Mouse (Mus musculus) intestine, postnatal 0 days (tissue): Measurements from ENCODE around the gene Lrrc74a. TPM values are rescaled to one million over a fixed set of nuclear protein-coding genes. Genes with fewer than 3 reads are reported as not detected.

Experiments used
- ATAC-seq: fragments of 200-750 bp; cut with Nextera tagmentation; 2 replicates; pipeline ENCODE4 v1.8.0; 2017; ENCODE audit warnings: mild to moderate bottlenecking, moderate TSS enrichment, moderate library complexity
- H3K27ac ChIP-seq: fragments of 300-500 bp; sonication (generic); 2 replicates; pipeline ENCODE4 v1.5.1; 2014; ENCODE audit warnings: mild to moderate bottlenecking, low read depth, low read length, moderate library complexity
- H3K27me3 ChIP-seq: fragments of 300-500 bp; sonication (generic); replicated peaks from 2 replicates; pipeline ENCODE4 v1.6.1; 2014; ENCODE audit warnings: low read length, mixed read lengths; ENCODE audit not compliant: control insufficient read depth, insufficient read depth
- H3K36me3 ChIP-seq: fragments of 300-500 bp; sonication (generic); 2 replicates; pipeline ENCODE4 v1.6.1; 2014; ENCODE audit warnings: mild to moderate bottlenecking, moderate library complexity; ENCODE audit not compliant: control insufficient read depth, insufficient read depth
- H3K4me1 ChIP-seq: fragments of 300-500 bp; sonication (generic); replicated peaks from 2 replicates; pipeline ENCODE4 v1.6.1; 2014; ENCODE audit warnings: antibody characterized with exemption, low read length, mixed read lengths; ENCODE audit not compliant: control insufficient read depth, insufficient read depth
- H3K4me2 ChIP-seq: fragments of 300-500 bp; sonication (generic); replicated peaks from 2 replicates; pipeline ENCODE4 v1.6.1; 2014; ENCODE audit warnings: low read depth, mild to moderate bottlenecking, moderate library complexity
- H3K4me3 ChIP-seq: fragments of 300-500 bp; sonication (generic); 2 replicates; pipeline ENCODE4 v1.5.1; 2014; ENCODE audit warnings: low read depth, low read length
- H3K9ac ChIP-seq: fragments of 300-500 bp; sonication (generic); 2 replicates; pipeline ENCODE4 v1.6.1; 2014; ENCODE audit warnings: mild to moderate bottlenecking, low read depth, low read length
- H3K9me3 ChIP-seq: fragments of 300-500 bp; sonication (generic); 2 replicates; pipeline ENCODE4 v1.6.1; 2016; ENCODE audit warnings: mixed run types; ENCODE audit not compliant: control insufficient read depth
- CTCF ChIP-seq: sonication (generic); IDR thresholded peaks from 2 replicates; pipeline ENCODE4 v1.5.1; 2016; ENCODE audit warnings: low read depth, mild to moderate bottlenecking, control low read depth, antibody characterized with exemption, moderate library complexity
- WGBS: fragments of 180-500 bp; shearing (Covaris S2); extraction: QIAGEN DNeasy Blood & Tissue Kit; methylation state at CpG from one replicate; pipeline ENCODE4 v1.1.7; 2014; 5-methylcytosine and 5-hydroxymethylcytosine counted together
- polyA plus RNA-seq: library from polyadenylated mRNA; unstranded; fragments of >200 nt; fragmentation: Nextera tagmentation; extraction: Ambion mirVana; gene quantifications from 2 replicates; pipeline ENCODE4 v1.2.1, GENCODE M21; 2015

Gene Lrrc74a
- polyA plus RNA-seq, 1 experiment from 2014 or later, result not detected

DNA sequence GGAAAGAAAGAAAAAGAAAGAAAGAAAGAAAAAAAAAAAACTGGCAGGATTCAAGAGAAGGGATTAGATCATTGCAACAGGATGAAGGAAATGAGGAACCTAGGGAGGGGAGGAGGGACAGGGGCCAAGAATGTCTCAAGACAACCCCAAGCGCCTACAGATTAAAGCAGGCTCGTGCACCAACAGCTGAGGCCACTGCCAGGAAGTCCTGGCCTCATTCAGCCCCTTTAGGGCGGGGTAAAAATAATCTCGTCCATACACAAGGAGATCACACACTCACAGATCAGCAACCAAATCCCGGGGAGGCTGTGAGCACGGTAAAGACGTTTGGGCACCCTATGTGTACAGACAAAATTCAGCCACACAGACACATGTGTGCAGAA lies 66.6 kb downstream of the Lrrc74a start:
- peak overlapping the region; percentile 22; the same call in 1 of the 2 replicates for H3K4me3 ChIP-seq
- H3K27me3 ChIP-seq, result no peaks in the 10 kb centered on the region
- peak overlapping the region; percentile 11; the same call in 1 of the 2 replicates for H3K9ac ChIP-seq
- no peaks in the 10 kb centered on the region for H3K36me3 ChIP-seq
- peak overlapping the region; percentile 78 for H3K27ac ChIP-seq
- ATAC-seq, result peak; percentile 39; the same call in 1 of the 2 replicates
- 9% methylated on average over 7 of the region's 7 CpGs for whole genome bisulfite sequencing
- no peaks in the 10 kb centered on the region for H3K9me3 ChIP-seq
- TF ChIP-seq CTCF, result no peak
- H3K4me1 ChIP-seq, result 0 out of 2 replicates have a peak, but pooled peaks cover 10% of the 10 kb centered on the region
- H3K4me2 ChIP-seq, result peak overlapping the region; percentile 51

DNA sequence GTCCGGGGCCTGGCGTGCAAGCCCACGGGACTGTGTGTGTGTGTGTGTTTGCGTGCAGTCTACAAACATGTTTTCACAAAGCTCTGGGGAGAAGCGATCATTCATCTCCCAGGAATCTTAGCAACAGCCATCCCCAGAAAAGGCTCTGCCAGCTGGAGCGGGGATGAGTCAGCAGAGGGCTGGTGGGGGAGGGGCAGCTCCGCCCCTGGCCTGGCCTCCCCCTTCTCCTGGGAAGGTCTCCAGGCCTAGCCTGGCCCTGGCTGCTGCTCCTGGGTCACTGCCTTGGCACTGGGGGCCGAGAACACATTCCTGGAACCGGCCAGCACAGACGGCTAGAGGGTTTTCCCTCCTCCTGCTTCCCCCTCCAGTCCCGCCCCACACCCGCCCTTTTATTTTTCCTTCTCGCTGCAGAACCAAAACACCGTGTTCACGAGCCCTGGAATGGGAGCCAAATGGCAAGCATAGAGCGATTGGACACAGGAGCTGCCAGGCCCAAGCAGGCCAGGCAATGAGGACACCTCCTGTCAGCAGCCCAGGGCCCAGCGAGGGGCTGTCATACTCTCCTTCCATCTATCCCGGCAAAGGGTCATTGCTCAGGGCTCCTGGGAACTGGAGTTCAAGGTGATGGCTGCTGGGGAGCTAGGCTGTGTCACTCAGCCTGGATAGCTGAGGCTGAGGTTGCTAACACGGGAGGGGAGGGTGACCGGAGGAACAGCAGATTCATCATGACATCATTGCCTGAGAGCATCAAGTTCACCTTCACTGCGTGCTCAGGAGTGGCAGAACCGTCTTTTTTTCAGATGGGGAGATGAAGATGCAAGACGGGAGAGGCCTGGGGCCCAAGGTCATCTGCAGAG lies 67.2 kb downstream of the Lrrc74a start:
- Histone ChIP-seq H3K9ac (no peak overlapping the region), H3K9me3 (no peaks in the 10 kb centered on the region), H3K36me3 (no peaks in the 10 kb centered on the region), H3K4me3 (peak overlapping the region; percentile 22; the same call in 1 of the 2 replicates), H3K4me2 (peak overlapping the region; percentile 51), H3K27ac (peak overlapping the region; percentile 78), H3K4me1 (0 out of 2 replicates have a peak, but pooled peaks cover 10% of the 10 kb centered on the region), H3K27me3 (no peaks in the 10 kb centered on the region)
- WGBS, result 4% methylated on average over 23 of the region's 23 CpGs
- no peak for TF ChIP-seq CTCF
- ATAC-seq, result peak; percentile 65

DNA sequence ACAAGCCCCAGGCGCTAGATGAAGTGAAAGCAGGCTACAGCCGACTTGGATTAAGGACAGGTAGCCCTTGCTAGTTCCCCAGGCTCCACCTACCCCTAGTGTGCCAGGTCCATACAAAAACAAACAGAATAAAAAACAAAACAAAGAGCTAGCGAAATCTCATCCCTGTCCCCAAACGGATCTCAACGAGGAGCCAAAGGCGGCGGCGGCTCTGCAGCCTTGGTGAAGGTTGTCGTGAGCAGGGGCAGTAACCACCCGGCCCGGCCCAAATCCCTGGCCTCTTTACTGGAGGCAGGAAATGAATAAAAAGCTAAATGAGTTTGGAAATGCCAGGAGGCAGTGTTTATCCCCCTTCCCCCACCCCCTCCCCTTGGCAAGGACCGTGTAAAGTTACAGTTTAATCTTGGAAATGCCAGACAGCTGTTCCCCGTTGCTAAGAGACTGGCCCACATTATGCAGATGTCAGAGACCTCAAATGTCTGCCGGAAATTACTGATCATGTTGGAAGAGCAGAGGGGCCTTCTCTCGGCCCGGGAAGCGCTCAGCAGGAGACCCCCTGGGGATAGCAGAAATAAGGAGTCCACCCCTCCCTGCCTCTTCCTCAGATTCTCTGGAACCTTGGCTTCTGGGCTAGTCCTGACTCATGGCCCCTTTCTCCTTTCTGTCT lies 68.0 kb downstream of the Lrrc74a start:
- no peak for ATAC-seq
- Histone ChIP-seq H3K27ac (peak overlapping the region; percentile 78), H3K4me3 (0 out of 2 replicates have a peak overlapping the region, but pooled peaks have one; percentile 1), H3K4me2 (peak overlapping the region; percentile 51), H3K27me3 (no peaks in the 10 kb centered on the region), H3K4me1 (0 out of 2 replicates have a peak, but pooled peaks cover 10% of the 10 kb centered on the region), H3K9me3 (no peaks in the 10 kb centered on the region), H3K9ac (no peak overlapping the region), H3K36me3 (no peaks in the 10 kb centered on the region)
- TF ChIP-seq CTCF, result no peak
- WGBS, result 6% methylated on average over 17 of the region's 17 CpGs

DNA sequence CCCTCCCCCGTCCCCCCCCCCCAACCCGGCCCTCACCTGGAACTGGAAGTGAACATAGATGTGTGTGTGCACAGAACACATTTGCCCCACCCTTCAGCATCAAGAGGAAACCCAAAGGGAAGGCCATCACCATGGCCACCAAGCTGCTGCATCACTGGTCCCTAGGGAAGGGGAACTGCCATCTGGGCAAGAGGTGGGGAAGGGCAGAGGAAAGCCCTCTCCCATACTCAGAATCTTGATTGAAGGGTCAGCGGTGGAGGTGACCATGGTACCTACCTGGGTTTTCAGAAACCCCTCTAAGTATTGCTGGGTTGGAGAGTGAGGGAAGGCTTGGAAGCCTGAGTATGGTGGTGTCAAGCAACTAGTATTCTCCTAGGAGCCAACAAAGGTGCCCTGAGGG lies 68.7 kb downstream of the Lrrc74a start:
- H3K27ac ChIP-seq, result 0 out of 2 replicates have a peak overlapping the region, but pooled peaks have one; percentile 62

DNA sequence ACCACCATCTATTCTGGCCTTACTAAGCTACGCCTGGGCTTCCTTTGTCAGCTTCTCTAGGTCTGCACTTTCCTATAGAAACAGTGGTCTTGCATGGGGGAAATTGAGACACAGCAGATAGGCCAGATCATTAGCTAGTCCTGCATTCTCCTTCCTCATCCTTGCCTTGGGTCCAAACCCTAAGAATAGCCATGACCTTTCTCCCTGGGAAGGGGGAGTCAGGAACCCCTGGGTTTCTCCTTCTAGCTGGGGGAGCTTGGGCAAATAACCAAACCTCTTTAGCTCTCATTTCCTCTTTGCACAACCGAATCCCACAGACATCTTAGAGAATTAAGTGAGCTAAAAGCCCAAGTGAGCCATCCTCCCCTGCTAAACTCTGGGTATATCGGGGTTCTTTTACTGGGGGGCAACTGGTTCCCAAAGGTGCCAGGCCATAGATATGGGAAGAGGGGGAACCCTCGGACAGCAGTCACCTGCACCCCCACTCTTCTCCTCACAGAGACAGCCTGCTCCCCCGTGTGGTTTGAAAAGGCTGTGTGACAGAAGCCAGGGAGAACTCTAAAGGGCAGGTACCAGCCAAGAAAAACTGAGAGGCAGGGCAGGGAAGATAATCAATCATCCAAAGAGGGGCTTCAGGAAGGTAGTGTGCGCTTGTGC lies 69.6 kb downstream of the Lrrc74a start:
- H3K9me3 ChIP-seq, result no peaks in the 10 kb centered on the region
- H3K27ac ChIP-seq, result no peak overlapping the region

More for the DNA sequence above, 68.7 kb downstream of the Lrrc74a start:
- no peak for ATAC-seq
- H3K9me3 ChIP-seq, result no peaks in the 10 kb centered on the region
- no peak for TF ChIP-seq CTCF
- 0 out of 2 replicates have a peak, but pooled peaks cover 10% of the 10 kb centered on the region for H3K4me1 ChIP-seq
- no peaks in the 10 kb centered on the region for H3K36me3 ChIP-seq
- WGBS, result 46% methylated on average over 3 of the region's 3 CpGs
- H3K27me3 ChIP-seq, result peaks cover 3% of the 10 kb centered on the region; the same call in 1 of the 2 replicates
- H3K9ac ChIP-seq, result no peak overlapping the region
- H3K4me3 ChIP-seq, result no peak overlapping the region
- H3K4me2 ChIP-seq, result no peak overlapping the region

More for the DNA sequence above, 69.6 kb downstream of the Lrrc74a start:
- H3K27me3 ChIP-seq, result peaks cover 3% of the 10 kb centered on the region; the same call in 1 of the 2 replicates
- 45% methylated on average over 6 of the region's 6 CpGs for WGBS
- no peak overlapping the region for H3K4me2 ChIP-seq
- no peaks in the 10 kb centered on the region for H3K36me3 ChIP-seq
- H3K4me3 ChIP-seq, result no peak overlapping the region
- 0 out of 2 replicates have a peak, but pooled peaks cover 10% of the 10 kb centered on the region for H3K4me1 ChIP-seq
- TF ChIP-seq CTCF, result peak; percentile 50
- no peak for ATAC-seq
- no peak overlapping the region for H3K9ac ChIP-seq
